Mouse (Mus musculus) adrenal gland, postnatal 25 days (tissue): ENCODE measurements at regions not wholly inside any gene's neighbourhood (a gene's known extent, or its start where the extent isn't known, plus 50 kb on each side); places are given as distances from the start of the nearest gene placed in this dataset.

ENCODE experiments used
- DNase-seq: peaks from one replicate; pipeline ENCODE4 v3.0.0; 2021; ENCODE audit warnings: mixed read lengths
- microRNA-seq, 2 experiments: library from miRNA; unstranded; fragments of <30 nt; microRNA quantifications; one replicate each; pipeline ENCODE4 v1.2.0; 2021

DNA sequence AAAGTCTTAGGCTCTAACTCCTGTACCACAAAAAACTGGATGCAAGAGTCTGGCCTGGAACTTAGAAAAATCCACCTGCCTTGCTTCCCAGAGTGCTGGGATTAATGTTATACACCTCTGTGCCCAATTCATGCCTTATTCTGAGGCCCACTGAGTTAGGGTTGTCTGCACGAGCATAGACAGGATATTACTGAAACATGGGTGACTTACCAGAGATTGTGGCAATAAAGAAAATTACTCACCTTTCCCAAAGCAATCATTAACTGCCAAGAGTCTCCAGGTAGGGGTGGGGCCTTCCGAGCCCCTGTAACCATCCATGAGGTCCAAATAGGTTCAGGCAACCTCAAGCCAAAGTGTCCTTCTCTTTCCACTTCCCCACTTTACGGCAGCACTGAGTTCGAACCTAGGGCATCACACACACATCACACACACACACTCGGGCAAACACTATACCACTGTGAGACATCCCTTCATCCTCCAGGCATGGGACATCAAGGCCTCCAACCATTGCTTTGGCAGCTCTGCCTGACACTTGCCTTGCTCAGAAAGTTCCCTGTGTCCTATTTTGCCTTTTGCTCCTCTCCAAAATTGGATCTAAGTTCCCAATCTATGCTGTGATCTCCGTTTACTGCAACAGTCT, 53.7 kb upstream of the Peli1 start:
- no peak for DNase-seq

DNA sequence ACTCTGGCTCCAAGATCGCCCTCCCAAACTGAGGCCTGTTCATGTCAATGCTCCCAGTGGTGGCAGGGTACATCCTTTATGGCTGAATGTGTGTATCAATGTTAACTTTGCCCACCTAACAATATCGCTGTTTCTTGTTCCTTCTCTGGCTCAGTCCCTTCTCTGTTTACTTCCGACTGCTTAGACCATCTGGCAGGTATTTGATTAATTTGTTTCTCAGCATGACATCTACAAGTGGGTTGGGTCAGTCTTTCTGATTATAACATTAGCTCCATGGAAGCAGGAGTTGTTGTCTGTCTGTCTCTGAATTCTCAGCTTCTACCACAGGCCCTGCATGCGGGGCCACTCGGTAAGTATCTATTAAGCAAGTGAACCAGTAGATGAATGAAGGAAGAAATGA, 49.9 kb upstream of the Peli1 start:
- DNase-seq, result no peak

Small RNA genes lying in the stretch of these regions (microRNA-seq; reads per million reads assigned to microRNA genes)
- 0 reads per million in 2 experiments for gene Gm23681
